Mouse (Mus musculus): ENCODE results near the gene B4galt3. TPM values are rescaled to one million over a fixed set of nuclear protein-coding genes. Genes with fewer than 3 reads are reported as not detected.

The B4galt3 gene
- total and polyA plus RNA-seq, 2 experiments from 2014 or later, result 28.9 to 34.3 TPM

DNA sequence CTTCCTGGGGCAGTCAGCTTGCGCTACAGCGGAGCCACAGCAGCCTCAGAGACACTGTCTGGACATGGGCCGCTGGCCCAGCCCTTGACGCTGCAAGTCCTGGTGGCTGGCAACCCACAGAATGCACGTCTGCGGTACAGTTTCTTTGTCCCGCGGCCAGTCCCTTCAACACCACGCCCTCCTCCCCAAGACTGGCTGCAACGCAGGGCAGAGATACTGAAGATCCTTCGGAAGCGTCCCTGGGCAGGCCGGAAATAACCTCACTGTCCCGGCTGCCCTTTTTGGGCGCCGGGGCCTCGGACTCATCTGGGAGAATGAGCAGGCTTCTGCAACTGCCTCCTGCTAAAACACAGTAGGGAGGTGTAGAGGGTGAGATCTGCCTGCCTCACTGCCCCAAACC is 11.2 kb upstream of the B4galt3 start:
- Histone ChIP-seq H3K4me1 (ENCODE audit: control insufficient read depth, insufficient read depth) (peaks cover 9% of the 10 kb centered on the region), H3K27me3 (ENCODE audit: control insufficient read depth, insufficient read depth, low read length) (no peaks in the 10 kb centered on the region), H3K9me3 (replicated peaks; ENCODE audit: control insufficient read depth, low read length) (no peaks in the 10 kb centered on the region), H3K9ac (replicated peaks; ENCODE audit: low read depth, low read length) (0 out of 2 replicates have a peak overlapping the region, but pooled peaks have one; percentile 10), H3K27ac (ENCODE audit: low read depth) (no peak overlapping the region), H3K4me2 (ENCODE audit: low read depth, low read length) (no peak overlapping the region), H3K36me3 (replicated peaks; ENCODE audit: control insufficient read depth, insufficient read depth, low read length) (peaks cover 4% of the 10 kb centered on the region), H3K4me3 (ENCODE audit: low read depth, low read length) (no peak overlapping the region)
- DNase-seq (ENCODE audit: low spot score), result no peak
- 41% methylated on average over 17 of the region's 17 CpGs for WGBS
- TF ChIP-seq CTCF (IDR thresholded peaks at IDR 0.05; ENCODE audit: low read depth), result no peak
- no peak for TF ChIP-seq EP300 (IDR thresholded peaks at IDR 0.05; ENCODE audit: low read depth)
- ATAC-seq (ENCODE audit: insufficient read depth, low read depth), result no peak

DNA sequence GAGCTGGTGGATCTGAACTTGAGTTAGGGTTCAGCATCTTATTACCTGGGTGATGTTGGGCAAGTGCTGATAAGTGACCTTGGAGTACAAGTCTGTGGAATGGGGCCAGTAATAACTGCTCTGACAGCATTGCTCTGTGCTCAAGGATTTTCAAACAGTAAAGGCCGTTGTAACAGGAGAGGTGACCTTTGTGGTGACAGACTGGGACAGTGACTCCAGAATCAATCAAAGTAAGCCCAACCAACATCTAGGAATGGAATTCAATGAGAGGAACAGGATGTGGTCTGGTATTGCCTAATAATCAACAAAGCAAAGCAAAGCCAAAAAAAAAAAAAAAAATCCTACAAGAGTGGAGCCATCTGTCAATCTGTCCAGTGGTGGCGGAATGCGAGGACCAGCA is 9.8 kb upstream of the B4galt3 start:
- 67% methylated on average over 3 of the region's 3 CpGs for WGBS
- Histone ChIP-seq H3K9ac (replicated peaks; ENCODE audit: low read depth, low read length) (no peak overlapping the region), H3K4me1 (ENCODE audit: control insufficient read depth, insufficient read depth) (peaks cover 9% of the 10 kb centered on the region), H3K36me3 (replicated peaks; ENCODE audit: control insufficient read depth, insufficient read depth, low read length) (no peaks in the 10 kb centered on the region; the same call in 1 of the 2 replicates), H3K4me2 (ENCODE audit: low read depth, low read length) (no peak overlapping the region), H3K27me3 (ENCODE audit: control insufficient read depth, insufficient read depth, low read length) (no peaks in the 10 kb centered on the region), H3K4me3 (ENCODE audit: low read depth, low read length) (no peak overlapping the region), H3K9me3 (replicated peaks; ENCODE audit: control insufficient read depth, low read length) (no peaks in the 10 kb centered on the region), H3K27ac (ENCODE audit: low read depth) (no peak overlapping the region)
- no peak for ATAC-seq (ENCODE audit: insufficient read depth, low read depth)
- no peak for DNase-seq (ENCODE audit: low spot score)
- no peak for TF ChIP-seq EP300 (IDR thresholded peaks at IDR 0.05; ENCODE audit: low read depth)
- no peak for TF ChIP-seq CTCF (IDR thresholded peaks at IDR 0.05; ENCODE audit: low read depth)

DNA sequence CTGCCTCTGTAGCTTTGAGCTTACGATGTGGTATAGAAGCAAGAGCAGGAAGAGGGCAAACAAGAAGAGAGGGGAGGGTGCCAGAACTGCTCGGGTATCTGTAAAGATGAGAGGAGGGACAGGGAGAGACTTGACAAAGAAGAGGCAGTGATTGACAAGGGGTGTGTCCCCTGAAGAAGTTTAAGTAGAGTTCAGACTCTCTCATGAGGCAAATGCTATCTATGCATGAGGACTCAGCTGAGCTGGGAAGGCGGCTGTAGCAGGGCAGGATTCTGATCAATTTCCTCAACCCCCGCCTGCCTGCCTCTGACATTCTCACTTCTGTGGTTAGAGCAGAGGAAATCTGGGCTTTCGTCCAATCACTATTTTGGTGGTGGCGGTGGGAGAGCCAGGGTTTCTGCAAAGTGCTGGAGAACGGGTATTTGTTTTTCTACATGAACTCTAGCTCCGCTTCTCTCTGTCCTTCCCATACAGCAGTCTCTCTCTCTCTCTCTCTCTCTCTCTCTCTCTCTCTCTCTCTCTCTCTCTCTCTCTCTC is 7.5 kb upstream of the B4galt3 start:
- WGBS, result 0% methylated on average over 8 of the region's 8 CpGs

DNA sequence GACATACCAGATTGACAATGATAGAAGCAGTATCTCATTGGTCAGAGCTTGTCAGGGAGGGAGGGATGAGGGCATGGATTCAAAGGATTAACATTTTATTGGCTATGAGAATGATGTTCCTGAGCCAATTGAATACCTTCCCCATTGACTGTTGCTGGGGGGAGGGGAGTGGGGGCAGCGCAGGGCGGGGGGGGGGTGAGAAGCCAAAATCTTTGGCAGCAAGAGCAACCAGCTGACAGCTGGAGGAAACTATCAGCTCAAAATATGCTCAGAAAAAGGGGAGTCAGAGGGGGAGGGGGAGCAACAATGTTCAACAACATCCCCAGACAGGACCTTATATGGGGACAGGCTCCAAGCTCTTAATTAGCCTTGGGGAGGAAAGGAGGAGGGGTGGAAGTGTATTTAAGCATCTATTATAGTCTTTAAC is 6.9 kb upstream of the B4galt3 start:
- ATAC-seq (ENCODE audit: insufficient read depth, low read depth) (peak; percentile 90), DNase-seq (ENCODE audit: low spot score) (peak; percentile 93)
- TF ChIP-seq EP300 (IDR thresholded peaks at IDR 0.05; ENCODE audit: low read depth), result 0 out of 2 replicates have a peak, but pooled peaks have one; percentile 25
- TF ChIP-seq CTCF (IDR thresholded peaks at IDR 0.05; ENCODE audit: low read depth), result no peak
- no peak overlapping the region for H3K9ac ChIP-seq (replicated peaks; ENCODE audit: low read depth, low read length)
- no peaks in the 10 kb centered on the region for H3K36me3 ChIP-seq (replicated peaks; ENCODE audit: control insufficient read depth, insufficient read depth, low read length)
- peaks cover 9% of the 10 kb centered on the region for H3K4me1 ChIP-seq (ENCODE audit: control insufficient read depth, insufficient read depth)
- peak overlapping the region; percentile 64 for H3K4me2 ChIP-seq (ENCODE audit: low read depth, low read length)
- H3K27me3 ChIP-seq (ENCODE audit: control insufficient read depth, insufficient read depth, low read length), result no peaks in the 10 kb centered on the region
- no peaks in the 10 kb centered on the region for H3K9me3 ChIP-seq (replicated peaks; ENCODE audit: control insufficient read depth, low read length)
- 0% methylated on average over 2 of the region's 2 CpGs for WGBS
- H3K4me3 ChIP-seq (ENCODE audit: low read depth, low read length), result peak overlapping the region; percentile 36
- H3K27ac ChIP-seq (ENCODE audit: low read depth), result peak overlapping the region; percentile 97

More for the DNA sequence above, 7.5 kb upstream of the B4galt3 start:
- peak; percentile 93 for DNase-seq (ENCODE audit: low spot score)
- Histone ChIP-seq H3K9me3 (replicated peaks; ENCODE audit: control insufficient read depth, low read length) (no peaks in the 10 kb centered on the region), H3K27me3 (ENCODE audit: control insufficient read depth, insufficient read depth, low read length) (no peaks in the 10 kb centered on the region), H3K4me3 (ENCODE audit: low read depth, low read length) (peak overlapping the region; percentile 36), H3K27ac (ENCODE audit: low read depth) (peak overlapping the region; percentile 97), H3K4me2 (ENCODE audit: low read depth, low read length) (peak overlapping the region; percentile 64), H3K4me1 (ENCODE audit: control insufficient read depth, insufficient read depth) (peaks cover 9% of the 10 kb centered on the region), H3K9ac (replicated peaks; ENCODE audit: low read depth, low read length) (peak overlapping the region; percentile 45), H3K36me3 (replicated peaks; ENCODE audit: control insufficient read depth, insufficient read depth, low read length) (no peaks in the 10 kb centered on the region; the same call in 1 of the 2 replicates)
- ATAC-seq (ENCODE audit: insufficient read depth, low read depth), result peak; percentile 74
- TF ChIP-seq EP300 (IDR thresholded peaks at IDR 0.05; ENCODE audit: low read depth), result 0 out of 2 replicates have a peak, but pooled peaks have one; percentile 20
- TF ChIP-seq CTCF (IDR thresholded peaks at IDR 0.05; ENCODE audit: low read depth), result no peak

DNA sequence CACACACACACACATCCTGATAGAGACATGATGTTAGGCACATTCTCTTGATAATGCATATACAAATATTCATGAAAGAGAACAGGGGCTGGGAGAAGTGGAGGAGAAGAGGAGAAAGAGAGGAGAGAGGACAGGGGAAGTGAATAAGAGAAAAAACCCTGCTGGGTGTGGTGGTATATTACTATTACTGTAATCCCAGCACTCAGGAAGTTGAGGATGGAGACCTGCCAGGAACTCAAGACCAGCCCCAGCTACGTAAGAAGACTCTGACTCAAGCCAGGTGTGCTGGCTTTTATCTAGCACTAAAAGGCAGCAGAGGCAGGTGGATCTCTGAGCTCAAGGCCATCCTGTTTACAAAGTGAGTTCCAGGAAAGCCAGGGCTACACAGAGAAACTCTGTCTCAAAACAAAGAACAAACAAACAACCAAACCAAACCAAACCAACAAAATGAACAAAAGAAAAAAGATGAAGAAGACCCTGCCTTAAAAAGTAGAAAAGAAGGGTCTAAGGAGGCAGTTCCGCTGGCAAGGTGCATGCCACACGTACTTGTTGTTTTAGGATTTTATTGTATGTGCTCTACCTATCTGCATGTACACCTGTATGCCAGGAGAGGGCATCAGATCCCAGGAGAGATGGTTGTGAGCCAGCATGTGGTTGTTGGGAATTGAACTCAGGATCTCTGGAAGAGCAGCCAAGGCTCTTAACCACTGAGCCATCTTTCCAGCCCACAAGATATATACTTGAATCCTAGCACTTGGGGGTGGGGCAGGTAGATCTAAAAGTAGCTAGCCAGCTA is 6.3 kb upstream of the B4galt3 start:
- Histone ChIP-seq H3K4me1 (ENCODE audit: control insufficient read depth, insufficient read depth) (peaks cover 9% of the 10 kb centered on the region), H3K36me3 (replicated peaks; ENCODE audit: control insufficient read depth, insufficient read depth, low read length) (no peaks in the 10 kb centered on the region), H3K9ac (replicated peaks; ENCODE audit: low read depth, low read length) (no peak overlapping the region), H3K27ac (ENCODE audit: low read depth) (peak overlapping the region; percentile 97), H3K4me3 (ENCODE audit: low read depth, low read length) (no peak overlapping the region), H3K27me3 (ENCODE audit: control insufficient read depth, insufficient read depth, low read length) (no peaks in the 10 kb centered on the region), H3K4me2 (ENCODE audit: low read depth, low read length) (peak overlapping the region; percentile 64), H3K9me3 (replicated peaks; ENCODE audit: control insufficient read depth, low read length) (no peaks in the 10 kb centered on the region)
- ATAC-seq (ENCODE audit: insufficient read depth, low read depth) (no peak), DNase-seq (ENCODE audit: low spot score) (no peak)
- TF ChIP-seq CTCF (IDR thresholded peaks at IDR 0.05; ENCODE audit: low read depth) (peak; percentile 30; the same call in 1 of the 2 replicates), EP300 (IDR thresholded peaks at IDR 0.05; ENCODE audit: low read depth) (no peak)
- WGBS, result 65% methylated on average over 3 of the region's 3 CpGs
